Mouse (Mus musculus) forebrain, embryonic 14.5 days (tissue): Measurements from ENCODE around the gene Ubr4. TPM values are rescaled to one million over a fixed set of nuclear protein-coding genes. Genes with fewer than 3 reads are reported as not detected.

Source experiments
- ATAC-seq: fragments of 200-750 bp; cut with Nextera tagmentation; 2 replicates; pipeline ENCODE4 v1.8.0; 2017; ENCODE audit warnings: mild to moderate bottlenecking, moderate library complexity
- DNase-seq: peaks from one replicate; pipeline ENCODE4 v3.0.0-alpha.2; 2015; ENCODE audit warnings: low spot score
- H3K27ac ChIP-seq: fragments of 300-500 bp; sonication (generic); 2 replicates; pipeline ENCODE4 v1.5.1; 2014; ENCODE audit warnings: low read depth, mild to moderate bottlenecking, control low read depth, low read length, moderate library complexity
- H3K27me3 ChIP-seq: fragments of 300-500 bp; sonication (generic); replicated peaks from 2 replicates; pipeline ENCODE4 v1.6.1; 2014; ENCODE audit warnings: low read length, control low read depth, mixed read lengths; ENCODE audit not compliant: control insufficient read depth, insufficient read depth
- H3K36me3 ChIP-seq: fragments of 300-500 bp; sonication (generic); 2 replicates; pipeline ENCODE4 v1.6.1; 2014; ENCODE audit warnings: low read length, control low read depth; ENCODE audit not compliant: control insufficient read depth, insufficient read depth
- H3K4me1 ChIP-seq: fragments of 300-500 bp; sonication (generic); 2 replicates; pipeline ENCODE4 v1.6.1; 2014; ENCODE audit warnings: antibody characterized with exemption, low read length, control low read depth; ENCODE audit not compliant: control insufficient read depth, insufficient read depth
- H3K4me2 ChIP-seq: fragments of 300-500 bp; sonication (generic); 2 replicates; pipeline ENCODE4 v1.6.1; 2014; ENCODE audit warnings: mild to moderate bottlenecking, control low read depth, low read length
- H3K4me3 ChIP-seq: fragments of 300-500 bp; sonication (generic); 2 replicates; pipeline ENCODE4 v1.5.1; 2014; ENCODE audit warnings: low read depth, low read length, control low read depth
- H3K9ac ChIP-seq: fragments of 300-500 bp; sonication (generic); 2 replicates; pipeline ENCODE4 v1.6.1; 2014; ENCODE audit warnings: mild to moderate bottlenecking, low read length, control low read depth, moderate library complexity
- H3K9me3 ChIP-seq: fragments of 300-500 bp; sonication (generic); replicated peaks from 2 replicates; pipeline ENCODE4 v1.6.1; 2016; ENCODE audit warnings: low read length, control low read depth, mixed read lengths; ENCODE audit not compliant: control insufficient read depth
- WGBS: fragments of 180-500 bp; shearing (Covaris S2); extraction: QIAGEN DNeasy Blood & Tissue Kit; methylation state at CpG from one replicate; pipeline ENCODE4 v1.1.7; 2014; 5-methylcytosine and 5-hydroxymethylcytosine counted together
- polyA plus RNA-seq: library from polyadenylated mRNA; unstranded; fragments of >200 nt; fragmentation: Nextera tagmentation; extraction: Ambion mirVana; gene quantifications from 2 replicates; pipeline ENCODE4 v1.2.1, GENCODE M21; 2014

Gene Ubr4
- polyA plus RNA-seq, 1 experiment from 2014 or later, result 51.3 TPM

DNA sequence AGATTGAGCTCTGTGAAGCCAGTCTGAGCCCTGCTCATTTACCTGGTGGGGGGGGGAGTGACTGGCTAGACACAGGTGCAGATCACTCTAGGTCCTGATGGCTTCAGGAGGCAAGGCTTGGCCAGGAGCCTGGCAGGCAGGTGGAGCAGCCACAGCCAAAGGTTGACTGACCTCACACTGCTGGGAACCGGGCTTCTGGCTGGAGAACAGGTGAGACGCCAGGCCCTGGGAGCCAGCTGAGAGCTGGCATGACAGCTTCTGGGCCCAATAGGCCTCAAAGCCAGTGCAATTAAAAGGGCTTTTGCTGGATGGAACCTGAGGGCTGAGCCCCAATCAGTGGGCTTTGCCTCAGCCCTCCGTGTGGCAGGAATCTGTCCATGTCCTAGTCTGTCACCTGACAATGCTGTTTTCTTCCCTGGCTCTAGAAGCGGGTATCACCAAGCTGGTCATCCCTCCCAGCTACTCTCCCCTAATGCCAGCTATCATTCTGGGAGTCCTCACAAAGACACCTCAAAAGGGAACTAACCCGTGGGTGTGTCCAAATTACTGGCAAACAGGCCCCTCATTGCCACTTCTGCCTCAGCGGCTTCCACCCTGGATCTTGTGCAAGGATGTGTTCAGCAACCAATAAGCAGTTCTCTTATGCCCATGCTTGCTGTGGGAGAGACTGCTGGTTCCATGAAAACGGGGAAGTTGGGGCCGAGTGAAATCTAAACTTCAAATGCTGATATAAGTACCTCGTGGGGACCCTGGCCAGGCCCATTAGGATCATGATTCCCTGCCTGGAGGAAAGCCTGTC, 141.0 kb downstream of the Ubr4 start:
- Histone ChIP-seq H3K9ac (no peak overlapping the region), H3K4me1 (no peaks in the 10 kb centered on the region)
- WGBS, result 73% methylated on average over 9 of the region's 9 CpGs

DNA sequence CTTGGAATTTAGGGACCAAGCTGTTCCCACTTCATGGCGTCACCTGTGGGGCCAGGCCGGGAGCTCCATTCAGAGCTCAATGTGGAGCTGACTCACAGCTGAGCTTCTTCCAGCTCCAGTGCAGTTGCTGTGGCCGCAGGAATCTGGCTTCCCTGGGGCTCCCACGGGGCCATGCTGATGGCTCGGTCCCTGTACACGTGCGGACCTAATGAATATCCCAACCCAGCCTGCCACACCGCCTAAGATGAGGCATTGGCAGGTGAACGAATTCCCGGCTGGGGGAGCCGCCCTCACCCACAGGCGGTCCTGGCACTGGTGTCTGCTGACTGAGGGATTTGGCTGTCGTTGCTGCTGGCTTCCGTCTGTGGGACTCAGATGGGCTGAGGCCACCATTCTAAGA, 148.4 kb downstream of the Ubr4 start:
- no peak overlapping the region for H3K4me3 ChIP-seq
- no peak overlapping the region for H3K4me2 ChIP-seq
- 52% methylated on average over 14 of the region's 14 CpGs for WGBS
- H3K9ac ChIP-seq, result no peak overlapping the region
- H3K27ac ChIP-seq, result no peak overlapping the region
- H3K4me1 ChIP-seq, result no peaks in the 10 kb centered on the region
- 0 out of 2 replicates have a peak, but pooled peaks cover 3% of the 10 kb centered on the region for H3K27me3 ChIP-seq
- H3K36me3 ChIP-seq, result no peaks in the 10 kb centered on the region
- ATAC-seq (peak; percentile 12; the same call in 1 of the 2 replicates), DNase-seq (peak; percentile 20)
- H3K9me3 ChIP-seq, result no peaks in the 10 kb centered on the region; the same call in 1 of the 2 replicates

More for the DNA sequence above, 141.0 kb downstream of the Ubr4 start:
- H3K4me3 ChIP-seq, result no peak overlapping the region
- peaks cover 37% of the 10 kb centered on the region for H3K36me3 ChIP-seq
- no peaks in the 10 kb centered on the region for H3K9me3 ChIP-seq
- 0 out of 2 replicates have a peak, but pooled peaks have one; percentile 11 for ATAC-seq
- H3K4me2 ChIP-seq, result no peak overlapping the region
- DNase-seq, result no peak
- H3K27me3 ChIP-seq, result no peaks in the 10 kb centered on the region
- no peak overlapping the region for H3K27ac ChIP-seq

DNA sequence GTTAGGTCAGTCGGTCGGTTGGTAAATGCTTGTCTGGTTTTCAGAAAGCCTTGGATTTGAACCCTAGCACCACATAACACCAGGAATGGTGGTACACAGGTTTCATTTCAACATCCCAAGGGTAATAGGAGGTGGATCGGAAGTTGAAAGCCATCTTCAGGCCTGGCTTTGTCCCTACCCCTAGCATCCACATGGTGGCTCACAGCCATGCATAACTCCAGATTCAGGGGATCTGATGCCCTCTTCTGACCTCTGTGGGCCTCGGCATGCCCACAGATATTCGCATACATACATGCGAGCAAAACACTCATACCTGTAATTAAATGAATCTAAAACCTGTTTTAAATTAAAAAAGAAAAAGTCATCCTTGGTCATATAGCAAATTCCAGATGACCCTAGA, 149.3 kb downstream of the Ubr4 start:
- Histone ChIP-seq H3K36me3 (no peaks in the 10 kb centered on the region), H3K4me2 (no peak overlapping the region), H3K9me3 (no peaks in the 10 kb centered on the region; the same call in 1 of the 2 replicates), H3K27ac (no peak overlapping the region), H3K4me1 (no peaks in the 10 kb centered on the region), H3K4me3 (no peak overlapping the region), H3K9ac (no peak overlapping the region), H3K27me3 (0 out of 2 replicates have a peak, but pooled peaks cover 3% of the 10 kb centered on the region)
- DNase-seq (no peak), ATAC-seq (no peak)
- WGBS, result 87% methylated on average over 6 of the region's 6 CpGs

DNA sequence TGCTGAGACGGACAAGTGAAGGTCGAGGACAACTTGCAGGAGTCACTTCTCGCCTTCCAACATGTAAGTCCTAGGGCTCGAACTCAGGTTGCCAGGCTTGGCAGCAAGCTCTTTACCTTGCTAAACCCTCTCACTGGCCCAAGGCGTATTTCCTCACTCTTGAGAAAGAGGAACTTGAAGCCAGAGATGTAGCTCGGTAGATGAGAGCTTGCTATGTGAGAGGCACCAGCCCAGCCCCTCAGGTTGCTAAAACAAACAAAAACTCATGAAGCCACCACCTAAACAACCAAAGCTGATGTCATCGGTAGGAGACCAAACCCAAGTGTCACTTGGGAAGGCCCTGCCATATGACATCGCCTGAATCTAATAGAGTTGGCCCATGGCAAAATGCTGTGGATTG, 151.5 kb downstream of the Ubr4 start:
- ATAC-seq (no peak), DNase-seq (no peak)
- WGBS, result 87% methylated on average over 8 of the region's 8 CpGs
- H3K4me1 ChIP-seq, result no peaks in the 10 kb centered on the region
- H3K27me3 ChIP-seq, result 0 out of 2 replicates have a peak, but pooled peaks cover 3% of the 10 kb centered on the region
- no peak overlapping the region for H3K9ac ChIP-seq
- no peak overlapping the region for H3K4me2 ChIP-seq
- no peak overlapping the region for H3K27ac ChIP-seq
- H3K9me3 ChIP-seq, result no peaks in the 10 kb centered on the region; the same call in 1 of the 2 replicates
- no peak overlapping the region for H3K4me3 ChIP-seq
- H3K36me3 ChIP-seq, result no peaks in the 10 kb centered on the region

DNA sequence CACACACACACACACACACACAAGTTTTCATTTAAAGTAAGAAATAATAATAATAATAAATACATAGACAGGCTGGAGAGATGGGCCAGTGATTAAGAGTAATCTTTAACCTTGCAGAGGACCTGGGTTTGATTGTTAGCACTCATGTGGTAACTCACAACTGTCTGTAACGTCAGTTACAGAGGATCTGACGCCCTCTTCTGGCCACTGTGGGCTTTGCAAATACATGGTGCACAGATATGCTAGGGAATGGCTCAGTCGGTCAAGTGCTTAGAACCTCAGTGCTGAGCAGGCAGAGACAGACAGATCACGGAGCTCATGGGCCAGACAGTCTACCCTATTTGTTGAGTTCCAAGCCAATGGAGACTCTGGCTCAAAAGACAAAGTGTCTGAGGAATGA, 153.3 kb downstream of the Ubr4 start:
- Histone ChIP-seq H3K9me3 (no peaks in the 10 kb centered on the region; the same call in 1 of the 2 replicates), H3K4me1 (no peaks in the 10 kb centered on the region), H3K4me2 (no peak overlapping the region), H3K9ac (no peak overlapping the region), H3K36me3 (no peaks in the 10 kb centered on the region), H3K27ac (no peak overlapping the region), H3K27me3 (0 out of 2 replicates have a peak, but pooled peaks cover under 1% of the 10 kb centered on the region), H3K4me3 (no peak overlapping the region)
- no peak for DNase-seq
- WGBS, result 80% methylated on average over 4 of the region's 4 CpGs
- ATAC-seq, result no peak

DNA sequence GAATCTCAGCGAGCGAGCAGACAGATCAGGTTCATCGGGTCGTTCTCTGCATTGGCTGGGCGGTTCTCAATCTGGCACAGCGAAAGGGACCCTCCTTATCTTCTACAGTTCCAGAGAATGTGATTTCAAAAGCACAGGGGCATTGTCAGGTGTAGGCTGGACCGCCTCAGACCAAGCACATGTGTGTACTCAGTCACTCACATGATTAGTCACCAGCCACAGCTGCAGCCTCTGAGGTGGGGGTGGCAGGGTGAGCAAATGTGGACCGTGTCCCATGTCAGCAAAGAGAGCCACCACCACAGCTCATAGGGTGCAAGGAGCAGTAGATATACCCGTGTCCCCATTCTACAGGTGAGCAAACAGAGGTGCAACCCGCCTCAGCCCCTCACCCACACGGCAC, 154.3 kb downstream of the Ubr4 start:
- no peak for ATAC-seq

DNA sequence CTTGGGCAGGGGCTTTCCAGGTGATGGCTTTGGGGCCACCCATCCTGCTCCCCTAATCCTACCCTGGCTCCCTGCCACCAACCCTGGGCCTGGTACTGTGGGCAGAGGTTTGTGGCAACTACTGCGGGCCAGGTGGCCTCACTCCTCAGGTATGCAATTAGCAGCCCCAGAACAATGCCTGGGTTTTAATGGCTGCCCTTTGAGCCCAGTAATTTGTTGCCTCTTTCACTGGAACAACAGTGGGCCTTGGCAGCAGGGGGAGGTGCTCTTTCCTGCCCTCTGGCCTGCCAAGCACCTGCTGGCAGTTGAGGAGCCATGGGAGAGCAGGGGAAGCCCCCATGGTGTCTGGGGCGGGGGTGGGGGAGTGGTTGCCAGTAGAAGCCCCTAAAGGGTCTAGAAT, 156.7 kb downstream of the Ubr4 start:
- 54% methylated on average over 2 of the region's 2 CpGs for WGBS
- Histone ChIP-seq H3K4me2 (no peak overlapping the region), H3K27me3 (no peaks in the 10 kb centered on the region)

More for the DNA sequence above, 154.3 kb downstream of the Ubr4 start:
- H3K4me1 ChIP-seq, result no peaks in the 10 kb centered on the region
- no peak overlapping the region for H3K4me2 ChIP-seq
- H3K9ac ChIP-seq, result no peak overlapping the region
- H3K27ac ChIP-seq, result no peak overlapping the region
- 91% methylated on average over 11 of the region's 11 CpGs for WGBS
- DNase-seq, result no peak
- no peaks in the 10 kb centered on the region for H3K27me3 ChIP-seq
- H3K36me3 ChIP-seq, result no peaks in the 10 kb centered on the region
- no peaks in the 10 kb centered on the region; the same call in 1 of the 2 replicates for H3K9me3 ChIP-seq
- no peak overlapping the region for H3K4me3 ChIP-seq

DNA sequence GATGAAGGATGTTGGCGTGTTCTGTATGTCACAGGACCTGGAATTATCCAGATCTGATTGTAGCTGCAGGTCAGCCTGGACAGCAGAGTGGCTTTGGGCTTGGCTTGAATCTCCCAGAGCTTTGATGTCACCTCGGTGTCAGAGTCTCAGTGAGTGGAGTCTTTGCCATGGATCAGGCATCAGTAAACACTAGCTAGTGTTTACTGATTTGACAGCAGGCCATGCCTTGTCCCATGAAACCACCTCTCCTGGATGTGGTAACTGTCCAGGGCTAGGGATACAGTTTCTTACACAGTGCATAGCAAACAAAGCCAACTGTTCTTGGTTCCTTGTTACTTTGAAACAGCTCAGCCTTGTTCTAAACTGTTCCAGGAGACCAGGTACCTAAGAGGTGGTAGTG, 159.1 kb downstream of the Ubr4 start:
- WGBS, result 84% methylated on average over 2 of the region's 2 CpGs
- Histone ChIP-seq H3K4me3 (no peak overlapping the region), H3K36me3 (no peaks in the 10 kb centered on the region), H3K27ac (no peak overlapping the region), H3K27me3 (no peaks in the 10 kb centered on the region), H3K9ac (no peak overlapping the region), H3K9me3 (no peaks in the 10 kb centered on the region), H3K4me2 (no peak overlapping the region), H3K4me1 (no peaks in the 10 kb centered on the region)
- DNase-seq, result no peak
- no peak for ATAC-seq

More for the DNA sequence above, 156.7 kb downstream of the Ubr4 start:
- H3K27ac ChIP-seq, result no peak overlapping the region
- no peak overlapping the region for H3K9ac ChIP-seq
- DNase-seq, result no peak
- no peak overlapping the region for H3K4me3 ChIP-seq
- H3K36me3 ChIP-seq, result no peaks in the 10 kb centered on the region
- no peaks in the 10 kb centered on the region; the same call in 1 of the 2 replicates for H3K9me3 ChIP-seq
- ATAC-seq, result no peak
- no peaks in the 10 kb centered on the region for H3K4me1 ChIP-seq

DNA sequence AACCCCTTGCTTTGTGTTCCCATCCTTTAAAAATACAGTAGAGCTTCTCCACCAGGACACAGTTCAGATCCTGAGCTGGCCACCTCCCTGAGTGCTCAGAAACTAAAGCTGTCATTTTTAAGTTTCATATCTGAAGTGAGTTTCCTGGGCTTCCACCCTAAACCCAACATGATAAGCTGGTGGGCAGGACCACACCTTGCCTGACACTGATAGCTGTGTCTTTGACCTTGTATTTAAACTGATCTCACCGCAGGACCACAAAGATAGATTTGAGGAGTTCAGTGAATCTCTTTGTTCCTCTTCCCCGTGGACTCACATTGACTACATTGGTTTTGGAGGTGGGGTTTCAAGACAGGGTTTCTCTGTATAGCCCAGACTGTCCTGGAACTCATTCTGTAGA, 160.6 kb downstream of the Ubr4 start:
- H3K27me3 ChIP-seq, result no peaks in the 10 kb centered on the region

More for the DNA sequence above, 160.6 kb downstream of the Ubr4 start:
- Histone ChIP-seq H3K27ac (no peak overlapping the region), H3K9me3 (no peaks in the 10 kb centered on the region), H3K4me3 (no peak overlapping the region), H3K4me2 (no peak overlapping the region), H3K4me1 (no peaks in the 10 kb centered on the region), H3K36me3 (no peaks in the 10 kb centered on the region), H3K9ac (no peak overlapping the region)
- DNase-seq, result no peak
- ATAC-seq, result no peak
- WGBS, result 84% methylated on average over 2 of the region's 2 CpGs
